Mouse (Mus musculus) neural tube, embryonic 15.5 days (tissue): ENCODE results near the gene Ccdc184. TPM values are rescaled to one million over a fixed set of nuclear protein-coding genes. Genes with fewer than 3 reads are reported as not detected.
A peak's percentile ranks its signal among the peaks of the same experiment; 100 is the strongest.

Experiments used
- ATAC-seq: fragments of 200-750 bp; cut with Nextera tagmentation; 2 replicates; pipeline ENCODE4 v1.8.0; 2017; ENCODE audit warnings: mild to moderate bottlenecking, moderate TSS enrichment, moderate library complexity; ENCODE audit not compliant: low FRiP score
- H3K27ac ChIP-seq: fragments of 300-500 bp; sonication (generic); replicated peaks from 2 replicates; pipeline ENCODE4 v1.5.1; 2015; ENCODE audit warnings: mild to moderate bottlenecking, inconsistent platforms
- H3K27me3 ChIP-seq: fragments of 300-500 bp; sonication (generic); replicated peaks from 2 replicates; pipeline ENCODE4 v1.6.1; 2015; ENCODE audit warnings: inconsistent platforms
- H3K36me3 ChIP-seq: fragments of 300-500 bp; sonication (generic); 2 replicates; pipeline ENCODE4 v1.6.1; 2015; ENCODE audit warnings: inconsistent platforms
- H3K4me1 ChIP-seq: fragments of 300-500 bp; sonication (generic); 2 replicates; pipeline ENCODE4 v1.6.1; 2015; ENCODE audit warnings: inconsistent platforms
- H3K4me2 ChIP-seq: fragments of 300-500 bp; sonication (generic); 2 replicates; pipeline ENCODE4 v1.6.1; 2015; ENCODE audit warnings: inconsistent platforms, mild to moderate bottlenecking, moderate library complexity
- H3K4me3 ChIP-seq: fragments of 300-500 bp; sonication (generic); replicated peaks from 2 replicates; pipeline ENCODE4 v1.5.1; 2015; ENCODE audit warnings: mild to moderate bottlenecking, inconsistent platforms
- H3K9ac ChIP-seq: fragments of 300-500 bp; sonication (generic); replicated peaks from 2 replicates; pipeline ENCODE4 v1.6.1; 2015; ENCODE audit warnings: mild to moderate bottlenecking, inconsistent platforms
- H3K9me3 ChIP-seq: fragments of 300-500 bp; sonication (generic); replicated peaks from 2 replicates; pipeline ENCODE4 v1.6.1; 2016; ENCODE audit warnings: inconsistent platforms
- WGBS: fragments of 180-500 bp; shearing (Covaris S2); methylation state at CpG from one replicate; pipeline ENCODE4 v1.1.7; 2015; ENCODE audit warnings: mixed read lengths; 5-methylcytosine and 5-hydroxymethylcytosine counted together
- polyA plus RNA-seq: library from polyadenylated mRNA; unstranded; fragments of >200 nt; fragmentation: Nextera tagmentation; extraction: Ambion mirVana; gene quantifications from 2 replicates; pipeline ENCODE4 v1.2.1, GENCODE M21; 2015

The Ccdc184 gene
- polyA plus RNA-seq, 1 experiment from 2014 or later: 116 TPM

DNA sequence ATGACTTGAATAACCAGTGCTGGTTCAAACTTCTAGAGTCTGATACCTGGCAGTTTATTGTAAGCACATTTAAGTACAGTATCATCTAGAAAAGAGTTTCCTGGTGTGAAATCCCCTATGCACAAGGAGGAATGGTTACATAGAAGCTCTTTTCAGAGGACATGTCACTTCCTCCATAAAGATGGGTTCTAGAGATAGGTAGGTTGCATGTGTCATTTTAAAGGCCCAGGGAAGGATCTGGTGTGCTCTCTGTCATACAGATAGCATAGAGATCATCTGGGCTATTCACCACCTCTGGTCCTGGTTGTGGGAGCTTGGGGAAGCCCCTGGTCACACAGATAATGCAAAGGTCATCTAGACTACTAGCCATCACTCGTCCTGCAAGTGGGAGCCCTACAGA, 9.7 kb upstream of the Ccdc184 start:
- H3K4me2 ChIP-seq: no peak overlapping the region
- no peaks in the 10 kb centered on the region for H3K9me3 ChIP-seq
- no peaks in the 10 kb centered on the region for H3K36me3 ChIP-seq
- no peak overlapping the region for H3K4me3 ChIP-seq
- H3K27me3 ChIP-seq: no peaks in the 10 kb centered on the region
- WGBS: 72% methylated on average over 1 of the region's 1 CpGs
- no peak overlapping the region for H3K27ac ChIP-seq
- ATAC-seq: no peak
- no peak overlapping the region for H3K9ac ChIP-seq
- no peaks in the 10 kb centered on the region for H3K4me1 ChIP-seq

DNA sequence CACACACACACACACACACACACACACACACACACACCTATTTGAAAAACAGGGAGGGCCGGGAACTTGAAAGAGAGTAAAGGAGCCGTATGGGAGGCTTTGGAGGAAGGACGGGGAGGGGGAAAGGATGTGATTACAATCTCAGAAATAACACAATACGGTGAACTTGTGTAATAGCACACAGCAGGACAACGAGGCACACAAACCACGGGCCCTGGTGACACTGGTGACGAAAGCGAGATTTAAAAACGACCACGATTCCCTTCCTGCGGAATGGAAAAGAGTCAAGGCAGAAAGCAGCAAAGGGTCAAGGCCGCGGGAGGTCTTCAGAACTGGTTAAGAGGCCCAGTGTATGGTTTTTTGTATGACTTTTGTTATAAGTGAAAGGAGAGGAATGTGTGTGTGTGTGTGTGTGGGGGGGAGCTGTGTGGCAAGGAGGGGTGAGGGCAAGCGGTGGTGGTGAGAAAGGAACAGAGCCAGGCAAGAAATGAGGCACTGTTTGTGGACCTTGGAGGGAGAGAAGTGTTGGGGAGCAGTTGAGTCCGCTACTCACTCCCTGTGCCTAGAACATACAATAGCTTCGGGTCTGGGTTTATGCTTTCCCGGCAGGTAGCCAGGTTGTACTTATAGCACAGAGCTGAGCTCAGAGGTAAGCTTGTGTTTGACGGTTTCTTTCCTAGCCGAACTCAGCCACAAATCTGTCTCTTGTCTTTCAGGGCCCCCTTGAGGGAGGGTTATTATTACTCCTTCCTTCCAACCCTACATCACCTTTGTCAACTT, 5.7 kb upstream of the Ccdc184 start:
- no peak overlapping the region for H3K9ac ChIP-seq
- no peak overlapping the region for H3K27ac ChIP-seq
- no peak overlapping the region for H3K4me2 ChIP-seq
- no peaks in the 10 kb centered on the region for H3K36me3 ChIP-seq
- no peak for ATAC-seq
- H3K4me1 ChIP-seq: no peaks in the 10 kb centered on the region
- H3K27me3 ChIP-seq: no peaks in the 10 kb centered on the region; the same call in 1 of the 2 replicates
- H3K4me3 ChIP-seq: no peak overlapping the region
- H3K9me3 ChIP-seq: no peaks in the 10 kb centered on the region
- WGBS: 65% methylated on average over 19 of the region's 19 CpGs

DNA sequence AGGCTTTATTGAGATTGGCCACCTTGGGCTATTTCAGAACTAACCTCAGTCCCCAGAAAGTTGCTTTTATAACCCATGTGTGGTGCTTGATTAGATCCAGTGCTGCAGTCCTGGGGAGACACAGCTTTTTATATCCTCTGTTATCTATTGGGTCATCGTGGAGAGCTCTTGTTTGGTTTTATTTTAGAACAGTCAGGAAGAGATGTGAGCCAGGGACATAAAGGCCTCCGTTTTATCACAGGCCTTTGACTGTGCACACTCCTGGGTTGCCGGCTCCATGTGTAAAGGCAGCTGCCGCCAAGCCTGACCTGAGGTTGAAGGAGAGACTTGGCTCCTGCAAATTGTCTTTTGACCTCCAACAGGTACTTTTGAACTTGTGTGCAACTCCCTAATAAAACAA, 4.4 kb upstream of the Ccdc184 start:
- ATAC-seq: no peak
- WGBS: 50% methylated on average over 4 of the region's 4 CpGs
- H3K27ac ChIP-seq: no peak overlapping the region
- no peak overlapping the region for H3K9ac ChIP-seq
- no peak overlapping the region for H3K4me3 ChIP-seq
- H3K27me3 ChIP-seq: no peaks in the 10 kb centered on the region; the same call in 1 of the 2 replicates
- H3K4me1 ChIP-seq: peaks cover 7% of the 10 kb centered on the region
- H3K36me3 ChIP-seq: no peaks in the 10 kb centered on the region
- H3K4me2 ChIP-seq: no peak overlapping the region
- no peaks in the 10 kb centered on the region for H3K9me3 ChIP-seq

- 89% methylated on average over 5 of the region's 5 CpGs for WGBS
- Histone ChIP-seq H3K9me3 (no peaks in the 10 kb centered on the region), H3K4me1 (peaks cover 32% of the 10 kb centered on the region), H3K9ac (no peak within 1 kb of the TSS), H3K36me3 (no peaks in the 10 kb centered on the region), H3K27me3 (peaks cover 3% of the 10 kb centered on the region; the same call in 1 of the 2 replicates), H3K27ac (no peak within 1 kb of the TSS), H3K4me3 (no peak within 1 kb of the TSS), H3K4me2 (peak within 1 kb of the TSS; percentile 63)
- no peak for ATAC-seq
These were observed 1.4 kb upstream of the Ccdc184 start, which contains the start of gene Asb8 for GRCm38 (mm10) chr15:98165525-98165924. Asb8 (minus strand) TSS chr15:98165625.

- peak overlapping the region; percentile 94 for H3K27ac ChIP-seq
- peaks cover 54% of the 10 kb centered on the region for H3K4me1 ChIP-seq
These were observed 975 bp downstream of the Ccdc184 start for GRCm38 (mm10) chr15:98167645-98168621.

DNA sequence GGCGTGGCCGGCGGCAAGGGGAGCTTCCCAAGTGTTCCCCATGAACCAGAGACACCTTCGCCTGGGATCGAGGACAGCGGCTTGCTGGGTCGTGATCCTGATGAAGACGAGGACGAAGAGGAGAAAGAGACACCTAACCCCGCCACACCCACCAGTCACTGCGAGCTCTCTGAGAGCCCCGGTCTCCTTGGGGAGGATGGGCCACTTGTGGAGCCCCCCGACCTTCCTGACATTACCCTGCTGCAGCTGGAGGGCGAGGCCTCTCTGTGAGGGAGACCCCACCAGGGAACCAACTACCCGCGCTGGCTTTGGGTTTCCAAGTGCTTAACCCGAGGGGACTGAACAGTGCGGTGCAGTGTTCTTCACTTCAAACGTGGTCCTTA, 1.7 kb downstream of the Ccdc184 start:
- H3K27me3 ChIP-seq: peaks cover 9% of the 10 kb centered on the region; the same call in 1 of the 2 replicates
- peak overlapping the region; percentile 70 for H3K9ac ChIP-seq
- no peaks in the 10 kb centered on the region for H3K36me3 ChIP-seq
- H3K27ac ChIP-seq: no peak overlapping the region
- peaks cover 59% of the 10 kb centered on the region for H3K4me1 ChIP-seq
- ATAC-seq: no peak
- H3K4me2 ChIP-seq: peak overlapping the region; percentile 63
- peak overlapping the region; percentile 66 for H3K4me3 ChIP-seq
- 4% methylated on average over 19 of the region's 19 CpGs for WGBS
- no peaks in the 10 kb centered on the region for H3K9me3 ChIP-seq

More at GRCm38 (mm10) chr15:98167645-98168621, 975 bp downstream of the Ccdc184 start:
- Histone ChIP-seq H3K4me2 (peak overlapping the region; percentile 63), H3K9ac (peak overlapping the region; percentile 70), H3K27me3 (peaks cover 9% of the 10 kb centered on the region; the same call in 1 of the 2 replicates), H3K9me3 (no peaks in the 10 kb centered on the region), H3K4me3 (peak overlapping the region; percentile 66), H3K36me3 (no peaks in the 10 kb centered on the region)
- ATAC-seq: peak; percentile 93
- WGBS: 2% methylated on average over 65 of the region's 69 CpGs

GRCm38 (mm10) chr15:98170365-98170764, 3.4 kb downstream of the Ccdc184 start:
- Histone ChIP-seq H3K9me3 (no peaks in the 10 kb centered on the region), H3K27me3 (peaks cover 9% of the 10 kb centered on the region; the same call in 1 of the 2 replicates), H3K4me3 (peak overlapping the region; percentile 66), H3K4me1 (peaks cover 64% of the 10 kb centered on the region), H3K4me2 (peak overlapping the region; percentile 63), H3K9ac (peak overlapping the region; percentile 70), H3K27ac (no peak overlapping the region), H3K36me3 (no peaks in the 10 kb centered on the region)
- 29% methylated on average over 7 of the region's 7 CpGs for WGBS
- no peak for ATAC-seq

- peaks cover 9% of the 10 kb centered on the region; the same call in 1 of the 2 replicates for H3K27me3 ChIP-seq
- H3K36me3 ChIP-seq: no peaks in the 10 kb centered on the region
- WGBS: 68% methylated on average over 9 of the region's 9 CpGs
- H3K9ac ChIP-seq: no peak overlapping the region
- ATAC-seq: no peak
- H3K9me3 ChIP-seq: no peaks in the 10 kb centered on the region
- H3K4me3 ChIP-seq: peak overlapping the region; percentile 66
- peaks cover 64% of the 10 kb centered on the region for H3K4me1 ChIP-seq
- H3K27ac ChIP-seq: no peak overlapping the region
- H3K4me2 ChIP-seq: peak overlapping the region; percentile 63
These were observed 4.0 kb downstream of the Ccdc184 start for GRCm38 (mm10) chr15:98170917-98171316.

DNA sequence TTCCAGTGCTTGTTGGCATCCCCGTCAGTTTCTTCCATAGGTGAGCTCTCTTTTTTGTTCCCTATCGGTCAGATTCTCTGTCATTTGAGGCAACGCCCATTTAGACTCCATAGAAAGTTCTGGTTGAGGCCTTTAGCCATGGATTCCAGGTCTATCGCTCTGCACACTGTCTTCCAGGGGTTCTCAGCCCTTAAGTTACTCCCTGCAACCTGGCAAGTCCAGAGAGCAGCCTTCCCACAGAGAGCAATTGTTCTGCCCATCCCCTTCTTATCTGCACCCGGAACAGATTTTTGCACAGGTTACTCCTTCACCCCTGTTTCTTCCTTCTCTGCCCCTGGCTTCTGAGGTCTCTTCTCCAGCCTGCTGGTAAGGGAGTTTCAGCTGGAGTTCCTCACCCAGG, 5.2 kb downstream of the Ccdc184 start:
- Histone ChIP-seq H3K4me2 (peak overlapping the region; percentile 63), H3K36me3 (no peaks in the 10 kb centered on the region), H3K4me3 (no peak overlapping the region), H3K9me3 (no peaks in the 10 kb centered on the region), H3K27ac (no peak overlapping the region), H3K4me1 (peaks cover 57% of the 10 kb centered on the region), H3K9ac (no peak overlapping the region; the same call in 1 of the 2 replicates), H3K27me3 (peaks cover 10% of the 10 kb centered on the region; the same call in 1 of the 2 replicates)
- no peak for ATAC-seq
- 76% methylated on average over 5 of the region's 5 CpGs for WGBS

DNA sequence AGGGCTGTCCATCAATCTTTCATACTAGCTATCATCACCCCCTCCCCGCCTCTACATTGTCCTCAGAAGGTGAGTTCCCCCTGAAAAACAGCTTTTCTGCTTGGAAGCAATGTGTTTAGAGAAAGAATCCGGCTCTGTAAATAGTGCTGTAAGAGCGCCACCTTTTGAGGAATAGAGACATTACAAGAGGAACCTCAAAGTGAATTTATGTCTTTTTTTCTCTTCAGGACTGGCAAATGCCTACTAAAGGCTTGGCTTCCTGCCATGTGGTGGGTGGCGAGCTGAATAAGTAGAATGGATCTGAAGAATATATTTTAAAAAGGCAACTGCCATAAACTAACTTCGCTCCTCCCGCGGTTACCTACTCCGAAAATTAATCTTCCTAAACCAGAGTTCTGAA, 6.9 kb downstream of the Ccdc184 start:
- peaks cover 16% of the 10 kb centered on the region; the same call in 1 of the 2 replicates for H3K27me3 ChIP-seq
- 24% methylated on average over 8 of the region's 8 CpGs for WGBS
- 0 out of 2 replicates have a peak overlapping the region, but pooled peaks have one; percentile 0 for H3K27ac ChIP-seq
- H3K36me3 ChIP-seq: no peaks in the 10 kb centered on the region
- no peak overlapping the region for H3K9ac ChIP-seq
- peaks cover 49% of the 10 kb centered on the region for H3K4me1 ChIP-seq
- H3K4me2 ChIP-seq: peak overlapping the region; percentile 63
- no peak overlapping the region for H3K4me3 ChIP-seq
- no peak for ATAC-seq
- H3K9me3 ChIP-seq: no peaks in the 10 kb centered on the region

- H3K4me1 ChIP-seq: peaks cover 28% of the 10 kb centered on the region
- no peaks in the 10 kb centered on the region for H3K9me3 ChIP-seq
- H3K9ac ChIP-seq: no peak overlapping the region
- no peak overlapping the region for H3K4me2 ChIP-seq
- no peak for ATAC-seq
- WGBS: 72% methylated on average over 3 of the region's 3 CpGs
- no peak overlapping the region for H3K4me3 ChIP-seq
- no peak overlapping the region for H3K27ac ChIP-seq
- H3K27me3 ChIP-seq: peaks cover 7% of the 10 kb centered on the region; the same call in 1 of the 2 replicates
- no peaks in the 10 kb centered on the region for H3K36me3 ChIP-seq
These were observed 10.4 kb downstream of the Ccdc184 start for GRCm38 (mm10) chr15:98177320-98177719.
